Comparison of ENCODE assay signal across 10 mouse cellular contexts in the genomic region with DNA sequence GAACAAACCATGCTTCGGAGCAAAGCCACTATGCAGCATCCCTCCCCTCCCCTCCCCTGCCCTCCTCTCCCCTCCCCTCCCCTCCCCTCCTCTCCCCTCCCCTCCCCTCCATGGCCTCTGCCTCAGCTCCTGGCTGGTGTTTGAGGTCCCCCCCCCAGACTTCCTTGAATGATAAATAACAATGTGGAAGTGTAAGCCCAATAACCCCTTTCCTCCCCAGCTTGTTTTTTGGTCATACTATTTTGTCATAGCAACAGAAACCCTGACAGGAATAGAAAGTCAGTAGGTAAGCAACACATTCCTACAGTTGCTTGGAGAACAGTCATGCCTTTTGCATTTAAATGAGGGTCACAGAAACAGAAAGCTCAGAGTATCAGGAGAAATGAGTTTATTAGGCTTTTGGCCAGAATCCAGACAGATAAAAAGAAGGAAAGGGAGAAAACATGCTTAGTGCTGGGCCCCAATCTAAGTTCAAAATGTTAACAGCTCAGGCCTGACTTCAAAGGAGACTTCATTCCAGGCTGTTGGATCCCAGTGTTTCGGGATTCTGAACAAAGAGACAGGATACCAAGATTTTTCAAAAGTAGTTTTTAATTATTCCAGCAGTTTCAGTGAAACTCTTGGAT. TPM values are rescaled to one million over a fixed set of nuclear protein-coding genes. Genes with fewer than 3 reads are reported as not detected.
DNase-seq lines count a peak whose midpoint lies in the region; TF ChIP-seq lines count a peak whose summit lies in the region.
"Had no signal": no experiment of that assay in that cellular context is flagged by ENCODE, and none has a peak within 500 bp of the region (broad histone marks: within the 10 kb centered on the region; RNA-seq: fewer than 3 reads in every experiment).

No protein-coding gene starts in this region.

- no peaks in the 10 kb centered on the region for H3K36me3 ChIP-seq in kidney, adult 2 months (ENCODE audit: control insufficient read depth, insufficient read depth, low read length)
- no peaks in the 10 kb centered on the region for H3K36me3 ChIP-seq in limb, embryonic 10.5 days
- H3K36me3 ChIP-seq: midbrain, embryonic 15.5 days had no signal

- TF ChIP-seq CTCF in kidney, adult 2 months (conservative IDR thresholded peaks at IDR 0.05; ENCODE audit: insufficient read depth, insufficient read length, low read depth, low read length): no peak

- TF ChIP-seq POLR2A in kidney, adult 2 months (IDR thresholded peaks at IDR 0.05; ENCODE audit: low read depth, low read length): no peak

- peak; percentile 35 for DNase-seq in kidney, adult 2 months
- no peak for DNase-seq in kidney, postnatal 10 days
- DNase-seq in 3T3-L1 (ENCODE audit: low read depth, low spot score) (peak; percentile 33), 416B (ENCODE audit: low read depth) (peak; percentile 7), liver (peak; percentile 43)
- DNase-seq in embryo, embryonic 10 days (ENCODE audit: low spot score): no peak
- DNase-seq in limb, embryonic 10.5 days (ENCODE audit: low spot score): no peak
- no peak for DNase-seq in cerebellum, postnatal 14 days

- H3K27me3 ChIP-seq in kidney, adult 2 months (replicated peaks; ENCODE audit: control insufficient read depth, insufficient read depth, low read length): no peaks in the 10 kb centered on the region
- no peaks in the 10 kb centered on the region for H3K27me3 ChIP-seq in limb, embryonic 10.5 days (ENCODE audit: low read depth, poor library complexity, severe bottlenecking)
- H3K27me3 ChIP-seq: midbrain, embryonic 15.5 days had no signal

- 0 out of 2 replicates have a peak overlapping the region, but pooled peaks have one; percentile 54 for H3K27ac ChIP-seq in kidney, adult 2 months (ENCODE audit: insufficient read depth, low read depth, low read length)
- H3K27ac ChIP-seq in limb, embryonic 10.5 days: no peak overlapping the region
- H3K27ac ChIP-seq: left cerebral cortex, adult 2 months; midbrain, embryonic 15.5 days had no signal

- no peak overlapping the region for H3K4me3 ChIP-seq in kidney, adult 2 months (ENCODE audit: insufficient read depth, low read depth, low read length)
- no peak overlapping the region for H3K4me3 ChIP-seq in limb, embryonic 10.5 days
- H3K4me3 ChIP-seq: left cerebral cortex, adult 2 months; midbrain, embryonic 15.5 days had no signal

- WGBS in kidney, adult 2 months: 52% methylated on average over 2 of the region's 2 CpGs
- 69% methylated on average over 2 of the region's 2 CpGs for WGBS in limb, embryonic 10.5 days

- H3K9me3 ChIP-seq in limb, embryonic 10.5 days (replicated peaks): no peaks in the 10 kb centered on the region
- H3K9me3 ChIP-seq: midbrain, embryonic 15.5 days had no signal

- peaks cover 5% of the 10 kb centered on the region; the same call in 1 of the 2 replicates for H3K4me1 ChIP-seq in kidney, adult 2 months (ENCODE audit: control insufficient read depth, insufficient read depth, low read length)
- H3K4me1 ChIP-seq in limb, embryonic 10.5 days: peaks cover 22% of the 10 kb centered on the region

RNA-seq across cellular contexts. Expression of gene Iba57, which starts 2.2 kb away (rescaled TPM):
- 8.3 and 8.8 TPM in 2 replicates for polyA plus RNA-seq in kidney, adult 2 months (2012; rRNA removed)
- polyA plus RNA-seq in limb, embryonic 10.5 days (2016; fragmentation: Nextera tagmentation; extraction: Ambion mirVana): 3.3 and 4.5 TPM in 2 replicates

RNA-seq across cellular contexts. Expression of gene Gjc2, which starts 17.3 kb away (rescaled TPM):
- 1.4 and 1.8 TPM in 2 replicates for polyA plus RNA-seq in kidney, adult 2 months (2012; rRNA removed)
- polyA plus RNA-seq in limb, embryonic 10.5 days (2016; fragmentation: Nextera tagmentation; extraction: Ambion mirVana): 0.23 TPM in 1 of 2 replicates, not detected in the other

RNA-seq across cellular contexts. Expression of gene Guk1, which starts 26.3 kb away (rescaled TPM):
- 137 and 144 TPM in 2 replicates for polyA plus RNA-seq in kidney, adult 2 months (2012; rRNA removed)
- 145 and 155 TPM in 2 replicates for polyA plus RNA-seq in limb, embryonic 10.5 days (2016; fragmentation: Nextera tagmentation; extraction: Ambion mirVana)

RNA-seq across cellular contexts. Expression of gene Obscn, which starts 29.5 kb away (rescaled TPM):
- polyA plus RNA-seq in kidney, adult 2 months (2012; rRNA removed): 0.15 and 6.2 TPM in 2 replicates
- 0.11 and 0.13 TPM in 2 replicates for polyA plus RNA-seq in limb, embryonic 10.5 days (2016; fragmentation: Nextera tagmentation; extraction: Ambion mirVana)

RNA-seq across cellular contexts. Expression of gene Mrpl55, which starts 36.6 kb away (rescaled TPM):
- 56.3 and 58.2 TPM in 2 replicates for polyA plus RNA-seq in kidney, adult 2 months (2012; rRNA removed)
- polyA plus RNA-seq in limb, embryonic 10.5 days (2016; fragmentation: Nextera tagmentation; extraction: Ambion mirVana): 123 and 131 TPM in 2 replicates

Comparison
In these comparisons a context has a peak if more than half of its experiments do, and no peak if none do; other contexts are left out.
1. DNase-seq: peak in kidney, adult 2 months (single experiment), 3T3-L1 (single experiment), 416B (single experiment) and liver (single experiment); none in kidney, postnatal 10 days (single experiment), embryo, embryonic 10 days (single experiment), limb, embryonic 10.5 days (single experiment) and cerebellum, postnatal 14 days (0 of 2).